Mouse (Mus musculus) limb, embryonic 12.5 days (tissue): ENCODE measurements around the gene Gm28048. TPM values are rescaled to one million over a fixed set of nuclear protein-coding genes. Genes with fewer than 3 reads are reported as not detected.

Experiments
- ATAC-seq: fragments of 200-750 bp; cut with Nextera tagmentation; 2 replicates; pipeline ENCODE4 v1.8.0; 2017; ENCODE audit warnings: low read depth, moderate TSS enrichment; ENCODE audit not compliant: insufficient number of reproducible peaks, insufficient read depth, low FRiP score, low TSS enrichment
- H3K27ac ChIP-seq: fragments of 300-500 bp; sonication (generic); 2 replicates; pipeline ENCODE4 v1.5.1; 2016; ENCODE audit warnings: mild to moderate bottlenecking, moderate library complexity
- H3K27me3 ChIP-seq: fragments of 300-500 bp; sonication (generic); 2 replicates; pipeline ENCODE4 v1.6.1; 2016; ENCODE audit warnings: mild to moderate bottlenecking, moderate library complexity
- H3K36me3 ChIP-seq: fragments of 300-500 bp; sonication (generic); 2 replicates; pipeline ENCODE4 v1.6.1; 2016; ENCODE audit warnings: mild to moderate bottlenecking, moderate library complexity
- H3K4me1 ChIP-seq: fragments of 300-500 bp; sonication (generic); replicated peaks from 2 replicates; pipeline ENCODE4 v1.6.1; 2016
- H3K4me2 ChIP-seq: fragments of 300-500 bp; sonication (generic); 2 replicates; pipeline ENCODE4 v1.6.1; 2016; ENCODE audit warnings: mild to moderate bottlenecking, moderate library complexity
- H3K4me3 ChIP-seq: fragments of 300-500 bp; sonication (generic); replicated peaks from 2 replicates; pipeline ENCODE4 v1.5.1; 2016; ENCODE audit warnings: mild to moderate bottlenecking
- H3K9ac ChIP-seq: fragments of 300-500 bp; sonication (generic); replicated peaks from 2 replicates; pipeline ENCODE4 v1.6.1; 2016; ENCODE audit warnings: mild to moderate bottlenecking, moderate library complexity
- H3K9me3 ChIP-seq: fragments of 300-500 bp; sonication (generic); 2 replicates; pipeline ENCODE4 v1.6.1; 2016; ENCODE audit warnings: mild to moderate bottlenecking, moderate library complexity
- WGBS: fragments of 180-500 bp; shearing (Covaris S2); methylation state at CpG from one replicate; pipeline ENCODE4 v1.1.7; 2016; 5-methylcytosine and 5-hydroxymethylcytosine counted together
- polyA plus RNA-seq: library from polyadenylated mRNA; unstranded; fragments of >200 nt; fragmentation: Nextera tagmentation; extraction: Ambion mirVana; gene quantifications from 2 replicates; pipeline ENCODE4 v1.2.1, GENCODE M21; 2016

The Gm28048 gene
- polyA plus RNA-seq, 1 experiment from 2014 or later = 5.9 TPM

- H3K27me3 ChIP-seq = no peaks in the 10 kb centered on the region
- no peaks in the 10 kb centered on the region for H3K9me3 ChIP-seq
- no peak for ATAC-seq
- no peaks in the 10 kb centered on the region for H3K4me1 ChIP-seq
- WGBS = 87% methylated on average over 1 of the region's 1 CpGs
- no peak overlapping the region for H3K4me2 ChIP-seq
- no peak overlapping the region for H3K27ac ChIP-seq
- H3K36me3 ChIP-seq = no peaks in the 10 kb centered on the region
- H3K9ac ChIP-seq = no peak overlapping the region
- H3K4me3 ChIP-seq = no peak overlapping the region
Observed at GRCm38 (mm10) chr11:22885350-22885749, 96.5 kb downstream of the Gm28048 start.

- Histone ChIP-seq H3K9me3 (no peaks in the 10 kb centered on the region), H3K36me3 (no peaks in the 10 kb centered on the region), H3K4me1 (peaks cover 4% of the 10 kb centered on the region; the same call in 1 of the 2 replicates), H3K27me3 (no peaks in the 10 kb centered on the region), H3K4me3 (no peak overlapping the region), H3K4me2 (no peak overlapping the region), H3K9ac (no peak overlapping the region), H3K27ac (no peak overlapping the region)
- no peak for ATAC-seq
- WGBS = 77% methylated on average over 2 of the region's 2 CpGs
Observed at GRCm38 (mm10) chr11:22883676-22884075, 98.2 kb downstream of the Gm28048 start.

- Histone ChIP-seq H3K4me3 (no peak overlapping the region), H3K4me1 (peaks cover 4% of the 10 kb centered on the region; the same call in 1 of the 2 replicates), H3K27me3 (no peaks in the 10 kb centered on the region), H3K36me3 (no peaks in the 10 kb centered on the region), H3K27ac (no peak overlapping the region), H3K9me3 (no peaks in the 10 kb centered on the region), H3K4me2 (no peak overlapping the region), H3K9ac (no peak overlapping the region)
- no peak for ATAC-seq
Observed at GRCm38 (mm10) chr11:22882926-22883325, 99.0 kb downstream of the Gm28048 start.

- no peak overlapping the region for H3K9ac ChIP-seq
- no peaks in the 10 kb centered on the region for H3K27me3 ChIP-seq
- H3K27ac ChIP-seq = no peak overlapping the region
- H3K4me2 ChIP-seq = no peak overlapping the region
- H3K36me3 ChIP-seq = no peaks in the 10 kb centered on the region
- no peaks in the 10 kb centered on the region for H3K9me3 ChIP-seq
- ATAC-seq = no peak
- peaks cover 4% of the 10 kb centered on the region; the same call in 1 of the 2 replicates for H3K4me1 ChIP-seq
- 79% methylated on average over 3 of the region's 3 CpGs for WGBS
- H3K4me3 ChIP-seq = no peak overlapping the region
Observed at GRCm38 (mm10) chr11:22880383-22881172, 101.3 kb downstream of the Gm28048 start.

GRCm38 (mm10) chr11:22879645-22880044 lies 102.2 kb downstream of the Gm28048 start:
- 81% methylated on average over 4 of the region's 4 CpGs for WGBS
- Histone ChIP-seq H3K4me2 (no peak overlapping the region), H3K9ac (no peak overlapping the region), H3K4me1 (peaks cover 4% of the 10 kb centered on the region; the same call in 1 of the 2 replicates), H3K27ac (no peak overlapping the region), H3K9me3 (no peaks in the 10 kb centered on the region), H3K27me3 (no peaks in the 10 kb centered on the region), H3K36me3 (no peaks in the 10 kb centered on the region), H3K4me3 (no peak overlapping the region)
- ATAC-seq = no peak

GRCm38 (mm10) chr11:22876680-22877330 lies 105.1 kb downstream of the Gm28048 start:
- ATAC-seq = no peak
- H3K27ac ChIP-seq = no peak overlapping the region
- no peak overlapping the region for H3K9ac ChIP-seq
- H3K4me1 ChIP-seq = peaks cover 13% of the 10 kb centered on the region
- WGBS = 88% methylated on average over 3 of the region's 3 CpGs
- H3K4me3 ChIP-seq = no peak overlapping the region
- H3K4me2 ChIP-seq = no peak overlapping the region
- no peaks in the 10 kb centered on the region for H3K9me3 ChIP-seq
- H3K27me3 ChIP-seq = no peaks in the 10 kb centered on the region
- no peaks in the 10 kb centered on the region for H3K36me3 ChIP-seq

GRCm38 (mm10) chr11:22875279-22875678 lies 106.6 kb downstream of the Gm28048 start:
- Histone ChIP-seq H3K27ac (no peak overlapping the region), H3K9me3 (no peaks in the 10 kb centered on the region), H3K36me3 (no peaks in the 10 kb centered on the region), H3K27me3 (no peaks in the 10 kb centered on the region), H3K4me2 (no peak overlapping the region), H3K4me1 (peaks cover 13% of the 10 kb centered on the region), H3K4me3 (no peak overlapping the region), H3K9ac (no peak overlapping the region)
- WGBS = 79% methylated on average over 4 of the region's 4 CpGs
- no peak for ATAC-seq

- Histone ChIP-seq H3K4me3 (no peak overlapping the region), H3K27me3 (no peaks in the 10 kb centered on the region), H3K4me1 (peaks cover 13% of the 10 kb centered on the region), H3K9ac (no peak overlapping the region), H3K9me3 (no peaks in the 10 kb centered on the region), H3K4me2 (no peak overlapping the region), H3K36me3 (no peaks in the 10 kb centered on the region), H3K27ac (no peak overlapping the region)
- 72% methylated on average over 6 of the region's 6 CpGs for WGBS
- ATAC-seq = no peak
Observed at GRCm38 (mm10) chr11:22874747-22875146, 107.1 kb downstream of the Gm28048 start.

- Histone ChIP-seq H3K27ac (no peak overlapping the region), H3K9ac (no peak overlapping the region)
Observed at GRCm38 (mm10) chr11:22873383-22873782, 108.5 kb downstream of the Gm28048 start.

GRCm38 (mm10) chr11:22872307-22872680 lies 109.6 kb downstream of the Gm28048 start:
- Histone ChIP-seq H3K4me2 (no peak overlapping the region), H3K4me3 (no peak overlapping the region), H3K9me3 (no peaks in the 10 kb centered on the region), H3K27ac (no peak overlapping the region), H3K4me1 (peaks cover 10% of the 10 kb centered on the region; the same call in 1 of the 2 replicates), H3K9ac (no peak overlapping the region), H3K27me3 (no peaks in the 10 kb centered on the region), H3K36me3 (no peaks in the 10 kb centered on the region)
- 42% methylated on average over 4 of the region's 4 CpGs for WGBS
- no peak for ATAC-seq

More at GRCm38 (mm10) chr11:22873383-22873782, 108.5 kb downstream of the Gm28048 start:
- Histone ChIP-seq H3K4me2 (no peak overlapping the region), H3K4me1 (peaks cover 10% of the 10 kb centered on the region; the same call in 1 of the 2 replicates), H3K27me3 (no peaks in the 10 kb centered on the region), H3K36me3 (no peaks in the 10 kb centered on the region), H3K4me3 (no peak overlapping the region), H3K9me3 (no peaks in the 10 kb centered on the region)
- WGBS = 57% methylated on average over 4 of the region's 4 CpGs
- ATAC-seq = no peak

- no peaks in the 10 kb centered on the region for H3K9me3 ChIP-seq
- H3K4me3 ChIP-seq = no peak overlapping the region
- no peaks in the 10 kb centered on the region for H3K27me3 ChIP-seq
- WGBS = 60% methylated on average over 7 of the region's 7 CpGs
- H3K27ac ChIP-seq = no peak overlapping the region
- H3K9ac ChIP-seq = no peak overlapping the region
- H3K4me1 ChIP-seq = peaks cover 10% of the 10 kb centered on the region; the same call in 1 of the 2 replicates
- no peak for ATAC-seq
- H3K4me2 ChIP-seq = no peak overlapping the region
- no peaks in the 10 kb centered on the region for H3K36me3 ChIP-seq
Observed at GRCm38 (mm10) chr11:22871628-22872306, 110.1 kb downstream of the Gm28048 start.
